Mouse (Mus musculus) liver, embryonic 14 days (tissue): Measurements from ENCODE around the gene Tmcc3. TPM values are rescaled to one million over a fixed set of nuclear protein-coding genes. Genes with fewer than 3 reads are reported as not detected.

Source experiments
- polyA plus RNA-seq: library from polyadenylated mRNA; depleted of rRNA; stranded (reverse); fragments of >200 nt; gene quantifications from 2 replicates; pipeline ENCODE4 v1.2.3, GENCODE M21; 2012; rRNA removed

The Tmcc3 gene
- polyA plus RNA-seq, result 1.2 and 1.6 TPM in 2 replicates

DNA sequence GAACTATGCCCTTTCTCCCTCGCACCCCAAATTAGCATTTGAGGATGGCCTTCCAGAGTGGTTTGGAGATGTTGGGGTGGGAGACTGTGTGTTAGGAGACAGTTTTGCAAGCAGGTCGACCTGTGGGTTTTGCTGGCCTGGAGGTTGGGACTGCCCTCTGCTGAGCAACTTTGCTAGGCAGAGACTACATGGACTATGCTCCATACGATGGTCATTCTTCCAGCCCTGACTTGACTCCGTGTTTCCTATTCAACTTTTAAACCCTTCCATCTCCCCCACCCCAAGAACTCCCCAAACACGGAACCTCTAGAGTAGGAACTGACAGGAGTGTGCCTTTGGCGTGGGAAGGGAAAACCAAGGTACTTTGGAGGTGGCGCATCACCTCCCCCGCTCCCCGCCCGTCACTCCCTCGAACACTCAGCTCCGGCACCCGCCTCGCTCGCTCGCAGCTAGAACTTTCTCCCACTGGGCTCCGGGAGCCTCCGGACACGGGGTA, at the start of gene Tmcc3:
Gene Tmcc3, plus strand, starts transcription at position 439 of the 496 bp plus-strand sequence.

DNA sequence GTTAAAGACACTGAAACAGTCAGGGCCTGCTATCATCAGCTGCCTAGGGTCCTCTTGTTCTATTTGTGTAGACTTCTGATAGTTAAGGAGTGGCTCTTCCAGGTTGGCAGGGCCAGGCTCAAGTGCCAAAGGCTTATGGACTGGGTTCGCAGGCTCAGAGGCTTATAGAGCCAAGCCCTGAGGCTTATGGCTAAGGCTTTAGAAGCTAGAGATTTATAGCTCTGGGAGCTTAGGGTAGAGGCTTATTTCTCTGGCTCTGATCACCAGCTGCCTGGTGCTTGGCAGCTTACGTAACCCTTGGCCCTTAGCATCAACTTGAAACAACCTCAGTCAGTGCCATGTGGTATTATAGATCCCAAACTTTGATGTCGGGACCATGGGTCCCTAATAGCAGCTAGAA, 13.3 kb upstream of the Tmcc3 start, which contains the start of gene Gm4792:
Gene Gm4792, minus strand, starts transcription at position 233 of the 400 bp plus-strand sequence.

Other genes starting within 250 kb of the Tmcc3 start
- 2.1 and 2.5 TPM in 2 replicates for gene Nr2c1, start 163.9 kb upstream of the Tmcc3 start, polyA plus RNA-seq
- gene Ndufa12, start 113.2 kb upstream of the Tmcc3 start, polyA plus RNA-seq, result 83.4 and 104 TPM in 2 replicates
- gene Gm4792, start 13.2 kb upstream of the Tmcc3 start, polyA plus RNA-seq, result not detected in 2 replicates